Mouse (Mus musculus) ZHBTc4 (cell line): ENCODE measurements at regions not wholly inside any gene's neighbourhood (a gene's known extent, or its start where the extent isn't known, plus 50 kb on each side); places are given as distances from the start of the nearest gene placed in this dataset.
A peak's percentile ranks its signal among the peaks of the same experiment; 100 is the strongest.

Experiments used
- DNase-seq: peaks from one replicate; pipeline ENCODE4 v3.0.0-alpha.2; 2011; ENCODE audit warnings: low read depth, low spot score

- DNase-seq = no peak
These were observed 468.5 kb upstream of the Gm26657 start for GRCm38 (mm10) chr4:56271390-56271789.

DNA sequence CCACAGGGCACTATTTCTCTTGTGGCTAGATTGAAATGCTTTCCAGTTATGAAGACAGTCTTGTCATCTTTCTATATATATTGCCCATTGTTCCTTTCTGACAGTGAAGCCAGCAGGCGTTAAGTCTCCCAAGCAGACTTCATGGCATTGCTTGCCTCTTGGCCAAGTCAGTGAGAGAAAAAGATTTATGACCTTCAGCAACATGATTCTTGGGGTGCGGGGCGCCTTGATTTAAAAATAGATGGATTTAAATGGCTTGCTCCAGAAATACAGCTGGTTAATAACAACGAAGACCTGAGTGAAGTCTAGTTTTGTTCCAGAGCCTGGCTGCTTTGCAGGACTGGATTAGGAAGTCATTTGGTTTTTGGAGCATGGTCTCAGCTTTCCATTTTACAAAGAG, 475.2 kb upstream of the Gm26657 start:
- no peak for DNase-seq

DNA sequence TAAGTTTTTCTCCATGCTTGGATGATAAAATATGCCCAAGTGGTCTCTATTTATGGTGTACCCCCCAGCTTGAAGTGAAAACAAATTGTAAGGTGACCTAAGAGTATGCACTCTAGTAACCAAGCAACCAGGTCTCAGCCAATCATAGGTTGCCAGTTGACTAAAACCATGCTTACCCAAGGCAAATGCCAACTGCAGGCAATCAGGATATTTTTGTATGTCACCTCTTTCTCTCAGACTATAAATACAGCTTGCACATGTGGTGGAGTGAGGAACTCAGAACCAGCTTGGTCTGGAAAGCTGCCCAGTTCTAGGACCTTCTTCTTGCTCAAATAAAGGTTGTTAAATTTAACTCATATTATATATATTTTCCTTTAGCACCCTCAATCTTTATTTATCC, 476.0 kb upstream of the Gm26657 start:
- DNase-seq = no peak

DNA sequence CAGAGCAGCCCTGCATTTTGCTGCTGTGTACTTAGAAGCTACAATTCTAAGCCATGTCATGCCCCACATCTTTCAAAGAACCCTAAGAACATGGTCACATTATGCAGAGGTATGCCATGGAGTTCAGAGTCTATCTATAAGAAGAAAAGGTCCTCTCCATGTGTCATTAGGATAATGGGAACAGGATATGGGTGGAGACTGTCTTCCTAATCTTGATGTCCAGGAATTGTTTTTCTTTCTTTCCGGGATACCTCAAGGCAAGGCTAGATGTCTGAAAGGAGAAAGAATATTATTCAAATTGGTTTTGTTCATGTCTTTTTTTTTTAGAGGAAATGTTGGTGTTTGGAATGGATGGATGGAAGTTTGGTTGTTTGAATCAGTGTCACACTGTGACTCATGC, 477.3 kb upstream of the Gm26657 start:
- DNase-seq = no peak

DNA sequence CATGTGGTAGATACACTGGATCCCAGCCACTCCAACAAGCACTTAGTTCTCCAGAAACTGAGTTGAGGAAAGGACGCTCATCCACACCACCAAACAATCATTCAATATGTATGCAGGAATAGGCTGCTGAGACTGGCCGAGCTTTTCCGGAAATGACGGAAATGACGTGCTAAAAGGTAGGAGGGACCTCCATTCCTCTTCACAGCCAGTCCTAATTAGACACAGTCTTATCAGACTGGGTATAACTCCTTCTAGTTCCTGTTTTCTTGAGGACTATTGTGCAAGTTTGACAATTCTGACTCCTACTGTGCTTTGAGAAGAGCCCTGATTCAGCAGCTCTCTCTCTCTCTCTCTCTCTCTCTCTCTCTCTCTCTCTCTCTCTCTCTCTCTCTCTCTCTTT, 477.9 kb upstream of the Gm26657 start:
- no peak for DNase-seq

GRCm38 (mm10) chr4:56252375-56252774, 487.5 kb upstream of the Gm26657 start:
- DNase-seq = no peak

DNA sequence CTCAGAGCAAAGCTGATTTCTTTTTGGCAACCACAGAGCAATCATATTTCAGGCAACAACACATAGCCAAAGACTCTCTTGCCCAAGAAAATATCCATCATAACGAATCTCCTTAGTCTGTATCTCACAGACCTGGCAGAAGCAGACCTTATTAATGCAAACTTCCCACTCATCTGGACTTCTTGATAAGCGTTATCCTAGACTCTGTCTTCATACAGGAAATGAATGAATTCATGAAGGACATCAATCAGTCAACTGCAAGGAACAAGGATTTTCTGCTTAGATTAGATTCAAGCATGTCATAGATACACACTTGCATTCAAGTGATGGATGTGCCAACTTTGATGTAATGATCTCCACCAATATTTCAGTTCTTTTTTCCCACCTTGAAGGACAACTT, 488.1 kb upstream of the Gm26657 start:
- no peak for DNase-seq

DNA sequence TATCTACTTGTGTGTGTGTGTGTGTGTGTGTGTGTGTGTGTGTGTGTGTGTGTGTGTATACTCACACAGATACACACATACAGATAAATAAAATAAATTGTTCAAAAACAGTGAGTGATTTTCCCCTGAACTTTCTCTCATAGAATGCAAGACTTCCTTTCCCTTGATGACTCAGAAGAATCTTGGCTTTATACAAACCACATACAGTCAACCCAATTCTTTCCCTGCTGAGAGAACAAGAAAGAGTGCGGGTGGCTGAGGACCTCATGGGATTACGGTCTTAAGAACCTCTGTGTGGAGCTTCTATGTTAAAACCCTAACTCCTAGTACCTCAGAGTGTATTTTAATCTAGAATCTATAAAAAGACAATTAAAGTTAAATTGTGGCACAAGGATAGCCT, 489.3 kb upstream of the Gm26657 start:
- DNase-seq = no peak

- DNase-seq = no peak
These were observed 496.0 kb upstream of the Gm26657 start for GRCm38 (mm10) chr4:56243863-56244262.

GRCm38 (mm10) chr4:56238496-56239488, 501.1 kb upstream of the Gm26657 start:
- no peak for DNase-seq

- DNase-seq = no peak
These were observed 508.5 kb upstream of the Gm26657 start for GRCm38 (mm10) chr4:56231414-56231813.

DNA sequence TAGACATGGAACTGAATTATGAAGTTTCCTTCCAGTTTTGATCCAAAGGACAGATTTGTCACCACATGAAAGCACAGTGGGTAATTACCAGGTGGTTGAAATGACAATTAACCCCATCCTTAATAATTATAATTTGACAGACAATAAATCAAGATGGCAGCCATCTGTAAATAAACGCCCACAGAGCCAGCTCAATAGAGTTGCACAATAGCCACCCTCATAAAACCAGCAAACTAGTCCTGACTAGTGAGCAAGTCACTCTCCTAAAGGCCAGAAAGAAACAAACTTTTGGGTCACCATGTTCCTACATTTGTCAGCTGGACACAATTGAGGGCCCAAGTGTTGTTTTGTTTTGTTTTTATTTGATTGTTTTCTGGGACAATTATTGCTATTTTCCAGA, 509.4 kb upstream of the Gm26657 start:
- no peak for DNase-seq

DNA sequence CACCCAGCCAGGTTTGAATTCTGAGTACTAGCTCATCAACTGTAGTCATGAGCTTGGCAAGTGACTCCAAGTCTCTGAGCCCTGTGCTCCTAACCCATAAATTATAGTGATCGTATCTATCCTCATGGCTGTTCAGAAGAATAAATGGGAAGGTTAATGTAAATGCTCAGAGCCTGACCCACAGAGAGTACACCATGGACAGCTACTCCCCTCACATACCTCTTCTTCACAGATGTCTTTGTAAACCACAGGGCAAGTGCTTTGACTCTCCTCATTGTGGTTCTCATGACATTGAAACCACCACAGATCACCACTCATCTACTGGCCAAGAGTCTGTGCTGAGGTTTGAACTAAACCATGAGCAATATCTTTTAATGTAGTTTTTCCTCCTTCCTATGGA, 513.4 kb upstream of the Gm26657 start:
- DNase-seq = no peak

DNA sequence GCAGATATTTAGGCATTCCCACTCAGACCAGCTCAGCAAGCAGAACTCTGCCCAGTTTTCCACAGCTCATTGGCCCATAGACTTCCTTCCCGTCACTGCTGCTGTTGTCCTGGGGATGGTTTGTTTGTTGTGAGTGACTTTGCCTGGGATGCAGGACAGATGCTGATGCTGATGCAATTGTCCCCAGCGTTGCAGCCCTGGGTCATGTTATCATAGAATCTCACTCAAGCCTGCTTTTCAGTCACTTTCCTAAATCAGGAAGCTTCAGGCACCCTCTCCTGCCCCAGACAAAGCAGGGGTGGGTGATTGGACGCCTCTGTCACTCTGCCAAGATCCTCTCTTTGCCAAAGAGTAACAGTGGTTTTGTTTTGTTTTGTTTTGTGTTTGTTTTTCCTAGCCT, 515.3 kb upstream of the Gm26657 start:
- no peak for DNase-seq

DNA sequence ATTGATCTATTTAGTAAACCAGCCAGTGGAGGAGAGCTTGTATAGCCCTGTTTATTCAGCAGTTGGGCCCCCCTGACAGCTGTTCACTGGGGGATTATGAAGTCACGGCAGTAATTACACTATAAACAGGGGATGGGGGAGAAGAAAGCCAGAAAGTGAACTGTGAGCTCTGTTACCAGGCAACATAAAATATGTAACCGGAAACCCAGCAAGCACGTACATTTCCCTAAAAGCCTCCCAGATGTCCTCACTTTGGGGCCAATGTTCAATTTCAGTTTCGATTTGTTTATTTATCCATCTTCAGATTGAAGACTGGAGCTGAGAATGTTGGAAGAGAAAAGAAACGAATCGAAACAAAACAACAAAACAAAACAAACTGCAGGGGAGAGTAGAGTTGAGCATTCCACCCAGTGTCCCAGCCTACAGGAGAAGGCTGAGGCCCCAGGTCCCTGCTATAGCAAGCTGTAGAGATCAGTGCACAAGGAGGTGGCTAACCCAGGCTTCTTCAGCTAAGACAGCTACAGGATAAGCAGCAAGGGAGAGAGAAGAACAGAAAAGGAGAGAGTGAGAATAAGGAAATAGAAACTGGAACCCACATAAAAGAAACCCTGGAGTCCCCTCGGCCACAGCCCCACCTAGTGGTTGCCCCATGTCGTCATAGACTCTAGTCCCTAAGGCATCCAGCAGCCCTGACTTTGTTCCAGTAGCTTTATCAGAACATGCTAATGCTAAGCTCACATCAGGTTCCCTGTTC, 517.7 kb upstream of the Gm26657 start:
- peak; percentile 32 for DNase-seq

DNA sequence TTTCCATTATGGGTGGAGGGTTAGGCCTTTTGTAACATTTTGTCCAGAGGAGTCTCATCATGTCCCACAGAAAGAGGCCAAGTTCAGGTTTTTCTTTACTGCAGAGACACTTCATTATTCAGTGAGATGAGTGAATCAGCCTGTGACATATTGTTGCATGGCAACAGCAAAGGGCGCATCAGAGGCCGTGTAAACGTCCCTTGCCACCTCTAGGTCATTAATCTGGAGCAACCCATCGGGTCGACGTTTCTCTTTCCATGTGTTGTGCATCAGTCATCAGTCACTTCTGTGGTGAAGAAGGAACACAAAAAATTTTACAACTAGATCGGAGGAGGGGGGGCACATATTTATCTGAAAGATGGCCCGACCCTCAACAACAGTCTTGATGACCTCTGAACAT, 519.3 kb upstream of the Gm26657 start:
- no peak for DNase-seq

GRCm38 (mm10) chr4:56209499-56209898, 530.4 kb upstream of the Gm26657 start:
- DNase-seq = no peak

DNA sequence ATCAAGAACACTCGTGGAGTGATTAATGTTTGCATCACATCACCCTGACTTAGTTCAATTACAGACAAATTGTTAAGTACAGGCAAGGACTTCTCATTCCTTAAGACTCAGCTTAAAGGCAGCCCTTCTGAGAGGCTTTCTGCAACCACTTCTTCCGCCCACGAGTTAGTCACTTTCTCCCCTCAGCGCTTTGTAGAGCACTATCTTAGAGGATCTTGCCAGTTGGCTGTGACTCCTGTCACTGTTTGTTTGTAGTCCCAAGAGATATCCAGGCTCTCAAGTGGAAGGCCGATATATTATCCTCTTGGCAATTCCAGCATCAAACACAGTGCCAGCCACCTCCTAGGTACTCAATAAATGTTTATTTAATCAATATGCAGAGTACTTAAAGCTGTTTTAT, 532.1 kb upstream of the Gm26657 start:
- no peak for DNase-seq

GRCm38 (mm10) chr4:56205069-56205468, 534.8 kb upstream of the Gm26657 start:
- no peak for DNase-seq

DNA sequence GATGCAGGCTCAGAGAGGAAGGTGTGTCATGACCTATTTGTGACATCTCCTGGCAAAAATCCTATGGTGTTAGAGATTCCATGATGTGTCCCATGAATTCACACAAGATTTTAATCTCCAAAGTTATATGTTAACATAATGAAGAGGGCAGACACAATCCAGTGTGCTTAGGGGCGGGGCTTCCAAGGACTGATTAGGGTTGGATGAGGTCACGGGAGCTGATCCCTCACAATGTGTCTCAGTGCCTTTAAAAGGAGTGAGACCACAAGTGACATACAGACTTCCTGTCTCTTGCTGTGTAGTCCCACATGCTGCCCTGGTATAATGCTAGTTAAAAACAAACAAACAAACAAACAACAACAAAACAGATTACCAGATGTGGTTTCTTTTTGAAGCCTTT, 546.5 kb upstream of the Gm26657 start:
- no peak for DNase-seq

GRCm38 (mm10) chr4:56192516-56192915, 547.4 kb upstream of the Gm26657 start:
- DNase-seq = no peak

DNA sequence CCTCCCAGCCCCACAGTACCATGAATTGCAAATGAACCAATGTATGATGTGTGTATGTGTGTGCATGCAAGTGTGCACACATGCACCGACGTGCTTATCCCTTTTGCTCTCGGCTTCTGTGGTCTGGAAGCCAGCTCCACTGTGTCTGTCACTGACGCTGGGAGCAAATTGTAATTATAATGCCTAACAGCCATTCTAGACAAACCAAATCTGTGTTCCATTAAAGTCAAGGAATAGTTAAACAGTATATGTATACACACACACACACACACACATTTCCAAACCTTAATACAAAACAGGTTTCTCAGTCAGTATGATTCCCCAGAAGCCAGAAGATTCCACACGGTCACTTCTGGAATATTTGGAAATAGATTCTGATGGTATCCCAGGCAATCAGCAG, 560.3 kb upstream of the Gm26657 start:
- no peak for DNase-seq
